In genomic region chr17:87044364-87044763, GRCm38 (mm10) we compare ENCODE assay signal across 8 mouse cellular contexts. TPM values are rescaled to one million over a fixed set of nuclear protein-coding genes. Genes with fewer than 3 reads are reported as not detected.
DNase-seq lines count a peak whose midpoint lies in the region; ATAC-seq lines count a peak whose summit lies in the region.

No protein-coding gene starts in this region.

- H3K4me3 ChIP-seq in hindbrain, embryonic 14.5 days (replicated peaks; ENCODE audit: low read length) = no peak overlapping the region

- H3K27me3 ChIP-seq in hindbrain, embryonic 14.5 days (ENCODE audit: control insufficient read depth, insufficient read depth, low read length) = no peaks in the 10 kb centered on the region

- no peak overlapping the region for H3K4me2 ChIP-seq in hindbrain, embryonic 14.5 days (replicated peaks)

- no peaks in the 10 kb centered on the region for H3K9me3 ChIP-seq in hindbrain, embryonic 14.5 days (ENCODE audit: control insufficient read depth, low read length)

- ATAC-seq in hindbrain, embryonic 14.5 days (ENCODE audit: low FRiP score) = peak; percentile 83

- H3K4me1 ChIP-seq in hindbrain, embryonic 14.5 days (replicated peaks; ENCODE audit: control insufficient read depth, insufficient read depth, low read length) = no peaks in the 10 kb centered on the region

- WGBS in hindbrain, embryonic 14.5 days = 3% methylated on average over 15 of the region's 15 CpGs

- DNase-seq in Muller cell, postnatal 12 days (ENCODE audit: inconsistent ontology term) = peak; percentile 61
- DNase-seq in cerebellum, adult 9-10 months = peak; percentile 89
- peak; percentile 74 to 97 for DNase-seq in frontal cortex, adult 2 months (ENCODE audit: extremely low spot score in 1 of 2, low spot score in 1 of 2)
- peak; percentile 98 for DNase-seq in hindbrain, embryonic 14.5 days (ENCODE audit: low spot score)
- DNase-seq in layer of hippocampus, postnatal 25 days (ENCODE audit: extremely low spot score in 1 of 2, low spot score in 1 of 2) = peak; percentile 76 to 98
- peak; percentile 97 for DNase-seq in lung, postnatal 14 days
- DNase-seq in retina, adult 2 months (ENCODE audit: low read depth, low spot score) = peak; percentile 81
- DNase-seq in thymus, postnatal 25 days = peak; percentile 85

- H3K9ac ChIP-seq in hindbrain, embryonic 14.5 days = no peak overlapping the region

- no peaks in the 10 kb centered on the region for H3K36me3 ChIP-seq in hindbrain, embryonic 14.5 days (replicated peaks; ENCODE audit: control insufficient read depth, insufficient read depth)

- no peak overlapping the region for H3K27ac ChIP-seq in hindbrain, embryonic 14.5 days

RNA-seq across cellular contexts. Expression of gene Cript, which starts 19.0 kb away (rescaled TPM):
- polyA plus RNA-seq in frontal cortex, adult 2 months (2012; rRNA removed) = 83.0 and 84.3 TPM in 2 replicates
- 204 and 219 TPM in 2 replicates for polyA plus RNA-seq in hindbrain, embryonic 14.5 days (2014; fragmentation: Nextera tagmentation; extraction: Ambion mirVana)
- 10 to 100 TPM; 58.6 to 61.3 TPM for total RNA-seq in layer of hippocampus, postnatal 25 days (2021)

RNA-seq across cellular contexts. Expression of gene Pigf, which starts 19.2 kb away (rescaled TPM):
- 18.6 and 18.9 TPM in 2 replicates for polyA plus RNA-seq in frontal cortex, adult 2 months (2012; rRNA removed)
- polyA plus RNA-seq in hindbrain, embryonic 14.5 days (2014; fragmentation: Nextera tagmentation; extraction: Ambion mirVana) = 35.4 and 35.5 TPM in 2 replicates
- total RNA-seq in layer of hippocampus, postnatal 25 days (2021) = 10 to 100 TPM; 16.9 to 17.7 TPM
